Mouse (Mus musculus) heart, postnatal 36 days (tissue): ENCODE data around the gene Gm27029. TPM values are rescaled to one million over a fixed set of nuclear protein-coding genes. Genes with fewer than 3 reads are reported as not detected.
"Not testable (repeated sequence)": the region's sequence is repeated elsewhere in the genome, so short reads cannot be mapped to it uniquely, and the experiment has no call there.

Experiments used
- DNase-seq, 2 experiments: peaks; one replicate each; pipeline ENCODE4 v3.0.0; 2021 to 2022
- intact Hi-C: fragments of 180-260 bp; cut with DNase I; formaldehyde crosslinking; loops from one replicate; pipeline ENCODE4 v1.15.1; 2025
- total RNA-seq, 2 experiments: library from RNA; stranded (reverse); gene quantifications; 2 replicates each; pipeline ENCODE4 v1.2.3; 2021

Gm27029 gene
- total RNA-seq, 2 experiments from 2014 or later, result 8.0 to 10.3 TPM

DNA sequence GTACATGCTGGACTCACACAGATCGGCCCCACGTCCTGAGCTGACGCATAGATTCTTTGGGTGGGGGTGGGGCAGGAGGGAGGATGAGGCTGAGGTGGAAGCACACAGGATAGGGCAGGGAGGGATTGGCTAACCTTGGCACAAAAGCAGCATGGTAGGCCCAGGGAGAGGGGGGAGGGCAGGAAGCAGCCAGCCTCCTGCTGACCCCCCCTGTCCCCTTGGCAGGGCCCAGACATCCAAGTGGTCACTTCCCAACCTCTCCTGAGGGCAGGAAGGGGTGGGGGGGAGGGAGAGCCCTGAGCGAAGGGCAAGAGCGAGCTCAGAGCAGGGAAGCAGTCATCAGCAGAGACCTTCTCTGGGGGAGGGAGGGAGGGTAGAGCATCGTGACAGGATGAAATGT is 35.1 kb upstream of the Gm27029 start:
- DNase-seq, result no peak
- intact Hi-C loops, result no loop called here

DNA sequence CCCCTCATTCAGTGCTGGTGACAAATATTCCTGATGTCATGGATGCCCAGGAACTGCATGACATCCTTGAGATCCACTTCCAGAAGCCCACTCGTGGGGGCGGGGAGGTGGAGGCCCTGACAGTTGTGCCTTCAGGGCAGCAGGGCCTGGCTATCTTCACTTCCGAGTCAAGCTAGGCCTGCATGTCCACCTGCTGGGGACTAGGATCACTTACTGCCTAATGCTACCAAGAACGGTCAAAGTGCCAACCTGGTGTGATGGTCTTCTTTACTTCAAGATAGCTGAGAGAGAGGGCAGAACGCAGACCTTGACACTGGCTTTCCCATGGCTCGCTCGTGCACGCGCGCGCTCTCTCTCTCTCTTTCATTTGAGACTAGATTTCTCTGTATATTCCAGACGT is 33.6 kb upstream of the Gm27029 start:
- intact Hi-C loops, result no loop called here

DNA sequence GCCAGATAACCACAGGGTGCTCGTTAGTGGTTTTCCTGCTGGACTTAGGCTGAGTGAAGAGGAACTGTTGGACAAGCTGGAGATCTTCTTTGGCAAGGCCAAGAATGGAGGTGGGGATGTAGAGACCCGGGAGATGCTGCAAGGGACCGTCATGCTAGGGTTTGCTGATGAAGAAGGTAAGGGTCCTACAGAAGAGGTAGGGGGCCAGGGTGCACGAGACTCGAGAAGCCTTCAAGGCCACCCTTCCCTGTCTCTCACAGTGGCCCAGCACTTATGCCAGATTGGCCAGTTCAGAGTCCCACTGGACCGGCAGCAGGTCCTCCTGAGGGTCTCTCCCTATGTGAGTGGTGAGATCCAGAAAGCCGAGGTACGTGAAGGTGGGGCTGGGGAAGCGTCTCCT is 33.0 kb upstream of the Gm27029 start:
- intact Hi-C loops, result no loop called here
- no peak for DNase-seq

More for the DNA sequence above, 33.6 kb upstream of the Gm27029 start:
- no peak for DNase-seq

DNA sequence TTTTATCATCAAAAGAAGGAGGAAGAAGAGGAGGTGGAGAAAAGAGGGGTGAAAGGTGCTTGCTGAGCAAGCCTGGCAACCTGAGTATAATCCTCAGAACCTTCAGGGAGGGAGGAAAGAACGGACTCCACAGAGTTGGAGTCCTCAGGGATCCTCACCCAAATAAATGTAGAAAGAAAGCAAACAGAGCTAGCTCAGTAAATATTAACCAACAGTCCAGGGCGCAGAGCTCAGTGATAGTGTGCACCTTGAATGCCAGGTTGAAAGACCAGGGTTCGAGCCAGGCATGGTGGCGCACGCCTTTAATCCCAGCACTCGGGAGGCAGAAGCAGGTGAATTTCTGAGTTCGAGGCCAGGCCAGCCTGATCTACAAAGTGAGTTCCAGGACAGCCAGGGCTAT is 31.0 kb upstream of the Gm27029 start:
- intact Hi-C loops, result no loop called here

DNA sequence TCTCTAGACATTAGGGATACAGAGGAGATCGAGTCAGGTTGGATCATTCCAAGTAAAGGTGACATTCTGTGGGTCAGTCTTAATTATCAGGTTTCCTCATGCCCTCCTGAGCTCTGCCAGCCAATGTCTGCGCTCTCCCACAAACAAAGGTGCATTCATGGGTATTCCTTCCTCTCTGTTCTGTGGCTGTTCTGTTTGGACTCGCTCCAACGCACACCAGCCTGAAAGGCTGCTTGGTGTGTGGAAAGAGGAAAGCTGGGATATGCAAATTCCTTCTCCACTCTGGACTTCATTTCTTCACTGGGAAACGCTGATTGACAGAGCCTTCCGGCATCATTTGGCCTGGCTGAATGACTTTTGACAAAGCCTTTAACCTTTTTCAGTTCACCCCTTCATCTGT is 30.1 kb upstream of the Gm27029 start:
- no peak for DNase-seq
- intact Hi-C loops, result no loop called here

More for the DNA sequence above, 31.0 kb upstream of the Gm27029 start:
- no peak for DNase-seq

DNA sequence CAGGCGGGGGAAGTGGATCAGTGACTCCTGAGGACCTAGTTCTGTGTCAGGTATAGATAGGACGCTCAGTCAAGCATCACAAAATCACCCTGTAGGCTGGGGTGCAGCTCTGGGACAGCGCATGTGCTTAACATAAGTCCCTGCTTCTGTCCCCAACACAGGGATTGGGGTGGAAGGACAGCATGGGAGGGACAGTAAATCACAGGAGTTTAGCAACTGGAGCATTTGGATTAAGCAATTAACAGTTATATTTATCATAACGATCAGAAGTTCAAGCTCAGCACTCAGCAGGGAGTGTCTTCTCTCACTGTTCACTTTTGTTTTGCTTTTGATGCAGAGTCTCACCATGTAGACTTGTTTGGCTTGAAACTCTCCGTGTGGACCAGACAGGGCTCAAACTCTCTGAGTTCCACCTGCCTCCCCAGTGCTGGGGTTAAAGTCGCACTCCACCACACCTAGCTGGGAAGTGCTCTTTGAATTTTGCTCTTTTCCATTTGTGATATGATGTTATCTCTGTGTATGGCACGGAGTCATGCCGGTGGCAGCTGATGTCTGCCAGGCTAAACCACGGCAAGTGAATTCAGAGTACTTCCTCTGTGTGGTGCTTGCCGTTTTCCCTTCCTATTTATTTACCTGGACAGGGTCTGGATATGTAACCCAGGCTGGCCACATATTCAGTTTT is 27.6 kb upstream of the Gm27029 start:
- intact Hi-C loops, result no loop called here
- DNase-seq, result no peak

DNA sequence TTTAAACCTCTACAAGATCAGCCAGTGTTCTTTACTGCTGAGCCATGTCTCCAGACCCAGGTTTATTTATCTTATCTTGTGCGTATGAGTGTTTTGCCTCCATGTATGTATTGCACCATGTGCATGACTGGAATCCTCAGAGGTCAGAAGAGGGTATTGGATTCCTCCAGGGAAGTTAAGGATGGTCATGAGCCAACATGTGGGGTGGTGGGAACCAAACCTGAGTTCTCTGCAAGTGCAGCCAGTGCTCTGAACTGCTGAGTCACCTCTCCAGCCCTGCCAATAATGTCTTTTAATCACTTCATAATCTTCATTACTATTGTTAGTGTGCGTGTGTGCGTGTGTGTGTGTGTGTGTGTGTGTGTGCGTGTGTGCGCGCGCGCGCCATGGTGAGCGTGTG is 26.9 kb upstream of the Gm27029 start:
- intact Hi-C loops, result no loop called here
- no peak for DNase-seq

DNA sequence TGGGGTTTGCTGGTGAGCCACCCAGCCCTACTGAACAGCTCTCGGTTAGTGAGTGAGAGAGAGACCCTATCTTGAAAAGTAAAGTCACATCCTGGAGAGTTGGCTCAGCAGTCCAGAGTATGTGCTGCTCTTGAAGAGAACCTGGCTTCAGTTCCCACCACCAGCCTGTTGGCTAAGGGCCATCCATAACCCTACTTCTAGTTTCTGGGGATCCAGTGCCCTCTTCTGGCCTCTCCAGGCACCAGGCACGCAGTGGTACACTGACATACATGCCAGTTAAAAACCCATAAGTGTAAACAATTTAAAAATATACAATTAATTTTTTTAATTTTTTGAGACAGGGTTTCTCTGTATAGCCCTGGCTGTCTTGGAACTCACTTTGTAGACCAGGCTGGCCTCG is 25.8 kb upstream of the Gm27029 start:
- DNase-seq, result no peak
- intact Hi-C loops, result no loop called here

DNA sequence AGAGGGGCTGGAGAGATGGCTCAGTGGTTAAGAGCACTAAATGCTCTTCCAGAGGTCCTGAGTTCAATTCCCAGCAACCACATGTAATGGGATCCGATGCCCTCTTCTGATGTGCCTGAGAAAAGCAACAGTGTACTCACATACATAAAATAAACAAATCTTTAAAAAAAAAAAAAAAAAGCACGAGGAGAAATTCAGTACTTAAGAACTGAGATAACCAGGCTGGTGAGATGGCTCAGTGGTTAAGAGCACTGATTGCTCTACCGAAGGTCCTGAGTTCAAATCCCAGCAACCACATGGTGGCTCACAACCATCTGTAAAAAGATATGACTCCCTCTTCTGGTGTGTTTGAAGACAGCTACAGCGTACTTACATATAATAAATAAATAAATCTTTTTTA is 25.0 kb upstream of the Gm27029 start:
- intact Hi-C loops, DNase-seq: not testable (repeated sequence)

DNA sequence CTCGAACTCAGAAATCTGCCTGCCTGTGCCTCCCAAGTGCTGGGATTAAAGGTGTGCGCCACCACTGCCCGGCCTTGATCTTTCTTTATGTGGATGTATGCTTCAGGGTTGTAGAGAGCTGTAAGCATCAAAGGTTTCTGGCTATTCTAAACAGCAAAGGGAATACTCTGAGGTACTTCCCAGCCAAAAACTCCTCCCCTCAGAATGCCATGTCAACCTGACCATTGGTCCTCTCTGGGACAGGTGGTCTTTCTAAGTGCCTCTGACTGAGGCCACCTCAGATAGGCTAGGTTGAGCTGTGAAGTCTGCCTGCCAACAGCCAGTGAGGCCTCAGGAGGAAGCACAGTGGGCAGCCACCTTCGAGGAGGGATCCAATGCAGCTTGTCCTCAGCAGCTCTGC is 24.3 kb upstream of the Gm27029 start:
- DNase-seq, result no peak
- intact Hi-C loops, result no loop called here

DNA sequence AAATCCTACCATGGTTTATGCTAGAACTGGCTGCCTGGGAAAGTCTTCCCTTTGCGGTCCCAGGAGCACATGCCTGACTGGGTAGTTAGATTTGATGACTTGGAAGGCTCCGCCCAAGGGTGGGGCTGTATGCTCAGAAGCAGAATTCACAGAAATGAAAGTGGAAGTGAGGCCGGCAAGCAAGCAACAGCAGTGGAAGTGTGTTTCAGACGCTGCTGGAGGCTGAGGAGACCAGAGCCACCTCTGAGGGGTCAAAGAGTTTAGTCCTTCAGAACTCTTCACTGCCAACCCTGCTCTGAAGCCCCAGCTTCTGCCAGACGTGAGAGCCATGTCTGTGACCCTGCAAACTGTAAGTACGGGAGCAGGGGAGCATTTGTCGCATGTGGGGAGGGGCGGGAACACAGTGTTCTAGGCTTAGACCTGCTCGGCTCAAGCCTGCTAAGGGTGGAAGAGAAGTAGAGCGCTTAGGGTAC is 23.7 kb upstream of the Gm27029 start, which contains the start of gene Ifi35:
Ifi35 (plus strand) TSS at position 134 of the 473 bp plus-strand sequence.
- DNase-seq, result peak; percentile 80
- intact Hi-C loops, result no loop called here

DNA sequence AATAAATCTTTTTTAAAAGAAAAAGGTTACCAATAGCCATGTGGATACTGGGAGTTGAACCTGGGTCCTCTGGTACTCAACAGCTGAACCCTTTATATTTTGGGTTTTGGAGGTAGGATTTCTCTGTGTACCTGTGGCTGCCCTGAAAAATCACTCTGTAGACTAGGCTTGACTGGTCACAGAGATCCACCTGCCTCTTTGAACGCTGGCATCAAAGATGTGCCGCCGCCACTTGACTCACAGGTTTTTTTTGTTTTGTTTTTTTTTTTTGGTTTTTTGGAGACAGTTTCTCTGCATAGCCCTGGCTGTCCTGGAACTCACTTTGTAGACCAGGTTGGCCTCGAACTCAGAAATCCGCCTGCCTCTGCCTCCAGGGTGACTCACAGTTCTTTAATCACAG is 23.2 kb upstream of the Gm27029 start:
- intact Hi-C loops, result no loop called here

DNA sequence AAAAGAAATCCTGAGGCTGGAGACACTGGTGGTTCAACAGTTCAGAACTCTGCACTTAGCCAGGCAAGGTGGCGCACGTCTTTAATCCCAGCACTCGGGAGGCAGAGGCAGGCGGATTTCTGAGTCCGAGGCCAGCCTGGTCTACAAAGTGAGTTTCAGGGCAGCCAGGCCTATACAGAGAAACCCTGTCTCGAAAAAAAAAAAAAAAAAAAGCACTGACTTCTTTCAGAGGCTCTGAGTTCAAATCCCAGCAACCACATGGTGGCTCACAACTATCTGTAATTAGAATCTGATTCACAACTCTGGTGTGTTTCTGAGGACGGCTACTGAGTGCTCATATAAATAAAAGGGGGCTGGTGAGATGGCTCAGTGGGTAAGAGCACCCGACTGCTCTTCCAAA is 22.3 kb upstream of the Gm27029 start:
- DNase-seq, intact Hi-C loops: not testable (repeated sequence)

More for the DNA sequence above, 23.2 kb upstream of the Gm27029 start:
- DNase-seq, result no peak

DNA sequence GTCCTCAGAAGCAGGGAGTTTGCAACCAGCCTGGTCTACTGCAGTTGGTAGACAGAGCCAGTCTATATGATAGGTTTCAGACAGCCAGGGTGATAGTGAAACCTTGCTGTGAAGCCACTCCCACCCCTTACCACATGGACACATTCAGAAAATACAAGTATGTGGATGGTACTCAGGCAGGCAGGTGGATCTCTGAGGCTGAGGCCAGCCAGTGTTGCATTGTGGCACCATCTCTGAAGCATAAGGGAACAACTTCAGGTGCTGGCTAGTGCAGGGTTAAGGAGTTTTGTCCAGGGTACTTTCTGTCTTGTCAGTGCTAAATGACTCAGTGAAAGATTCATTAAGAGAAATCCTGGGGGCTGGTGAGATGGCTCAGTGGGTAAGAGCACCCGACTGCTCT is 21.7 kb upstream of the Gm27029 start:
- DNase-seq, result no peak
- intact Hi-C loops, result no loop called here

DNA sequence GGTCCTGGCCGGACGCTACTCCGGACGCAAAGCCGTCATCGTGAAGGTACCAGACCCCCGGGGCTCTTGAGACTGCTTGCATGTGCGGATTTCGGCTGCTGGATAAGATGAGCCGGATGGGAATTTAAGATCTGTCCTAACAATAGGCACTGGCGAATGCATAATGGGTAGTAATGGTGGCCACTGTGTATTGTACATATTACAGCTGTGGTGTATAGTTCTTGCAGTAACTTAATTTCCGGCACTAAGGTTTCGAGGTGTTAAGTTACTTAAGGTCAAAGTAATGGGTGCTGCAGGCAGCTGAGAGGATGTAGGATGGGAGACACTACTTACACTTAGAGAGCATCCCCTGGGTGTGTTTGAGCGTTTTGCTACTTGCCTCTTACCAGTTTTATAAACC is 18.2 kb upstream of the Gm27029 start:
- no peak for DNase-seq
- intact Hi-C loops, result loop anchor here (2.0 kb wide), 1 partner anchor 24 kb away; the partner anchor contains the start of gene Vat1

DNA sequence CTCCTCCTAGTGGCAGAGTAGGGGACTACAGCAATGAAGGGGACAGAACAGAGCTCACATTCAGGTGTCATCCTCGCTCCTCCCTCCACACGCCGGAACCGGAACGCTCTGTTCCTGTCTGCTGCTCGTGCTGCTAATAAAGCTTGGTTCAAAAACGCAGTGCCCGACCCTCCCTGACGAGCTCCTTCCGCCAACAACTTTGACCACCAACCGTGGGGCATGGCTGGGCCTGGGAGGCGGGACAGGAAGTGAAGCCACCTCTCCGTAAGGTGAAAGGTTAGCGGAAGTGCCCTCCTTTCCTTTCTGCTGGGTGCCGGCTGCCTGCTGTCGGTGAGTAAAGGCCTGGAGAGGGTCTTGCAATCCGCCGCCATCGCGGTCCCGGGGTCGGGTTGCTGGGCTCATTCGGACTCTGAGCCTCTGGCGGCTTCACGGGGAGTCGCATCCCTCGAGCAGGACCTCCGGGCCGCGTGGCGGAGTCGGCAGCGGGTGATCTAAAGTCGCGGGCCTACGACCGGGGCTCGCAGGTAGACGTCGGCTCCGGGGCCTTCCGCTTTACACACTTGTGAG is 17.6 kb upstream of the Gm27029 start, which contains the start of gene Rpl27:
Rpl27 (plus strand) TSS at position 172 of the 567 bp plus-strand sequence.
- intact Hi-C loops, result loop anchor here (2.0 kb wide), 1 partner anchor 25 kb away; the partner anchor contains the start of gene Vat1
- peak; percentile 92 for DNase-seq

DNA sequence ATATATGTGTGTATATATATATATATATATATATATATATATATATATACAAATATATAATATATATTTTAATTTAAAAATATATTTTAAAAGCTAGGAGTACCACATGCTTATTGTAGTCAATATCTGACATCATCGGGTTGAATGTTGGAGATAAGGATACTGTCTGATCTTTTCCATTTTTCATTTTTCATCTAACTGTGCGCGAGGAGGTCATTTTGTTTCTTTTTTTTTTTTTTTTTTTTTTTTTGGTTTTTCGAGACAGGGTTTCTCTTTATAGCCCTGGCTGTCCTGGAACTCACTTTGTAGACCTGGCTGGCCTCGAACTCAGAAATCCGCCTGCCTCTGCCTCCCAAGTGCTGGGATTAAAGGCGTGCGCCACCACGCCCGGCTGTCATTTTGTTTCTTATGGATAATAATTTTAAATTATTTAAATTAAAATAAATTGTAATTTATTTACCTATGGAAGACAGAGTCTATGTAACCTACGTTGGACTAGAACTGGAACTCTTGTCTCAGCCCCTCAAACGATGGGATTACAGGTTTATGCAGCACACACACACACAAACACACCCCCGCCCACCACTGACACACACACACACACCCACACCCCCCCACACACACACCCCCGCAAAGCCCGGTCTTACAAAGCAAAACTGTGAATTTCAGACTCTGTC is 17.0 kb upstream of the Gm27029 start:
- intact Hi-C loops, result loop anchor here (2.0 kb wide), 1 partner anchor 25 kb away; the partner anchor contains the start of gene Vat1
- not testable (repeated sequence) for DNase-seq

DNA sequence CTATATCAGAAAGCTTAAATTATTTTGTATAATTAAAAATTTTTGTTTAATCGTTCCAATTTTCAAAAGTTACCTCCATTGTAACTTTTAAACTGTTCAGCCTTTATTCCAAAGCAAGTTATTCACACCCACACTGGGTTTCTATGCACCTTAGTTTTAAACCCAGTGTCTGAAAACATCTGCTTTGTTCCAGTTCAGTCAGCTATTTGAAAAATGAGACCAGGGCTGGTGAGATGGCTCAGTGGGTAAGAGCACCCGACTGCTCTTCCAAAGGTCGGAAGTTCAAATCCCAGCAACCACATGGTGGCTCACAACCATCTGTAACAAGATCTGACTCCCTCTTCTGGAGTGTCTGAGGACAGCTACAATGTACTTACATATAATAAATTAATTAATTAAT is 13.4 kb upstream of the Gm27029 start:
- DNase-seq, intact Hi-C loops: not testable (repeated sequence)

DNA sequence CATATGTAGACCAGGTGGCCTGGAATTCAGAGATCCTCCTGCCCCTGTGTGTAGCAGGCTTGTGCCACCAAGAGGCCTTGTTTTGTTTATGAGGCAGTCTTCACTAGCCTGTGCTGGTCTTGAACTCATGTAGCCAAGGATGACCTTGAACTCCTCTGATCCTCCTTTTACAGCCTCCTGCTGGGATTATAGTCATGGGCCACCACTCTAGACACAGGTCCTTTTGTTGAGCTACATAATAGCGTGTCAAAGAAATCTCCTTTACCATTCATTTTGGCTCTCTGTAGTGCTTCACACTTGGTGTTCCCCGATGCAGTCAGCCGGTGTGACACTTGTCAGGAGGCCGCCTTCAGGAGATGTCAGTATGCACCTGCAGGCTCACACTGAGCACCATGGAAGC is 12.3 kb upstream of the Gm27029 start:
- no peak for DNase-seq
- intact Hi-C loops, result no loop called here

DNA sequence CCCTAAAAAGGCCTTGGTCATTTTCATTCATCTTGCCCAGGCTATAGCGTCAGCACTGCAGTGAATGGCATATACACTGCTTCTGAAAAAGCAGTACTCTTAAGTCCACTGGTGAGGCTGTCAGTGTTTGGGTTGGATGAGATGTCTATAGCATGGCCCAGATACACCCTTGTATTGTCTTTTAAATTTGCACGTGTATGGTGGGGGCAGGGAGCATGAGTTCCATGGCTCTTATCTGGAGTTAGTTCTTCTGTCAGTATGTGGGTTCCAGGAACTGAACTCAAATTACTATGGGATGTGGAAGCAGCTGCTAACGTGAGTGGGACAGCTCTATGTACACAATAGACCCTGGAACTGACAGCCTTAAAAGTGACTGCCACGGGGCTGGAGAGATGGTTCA is 11.2 kb upstream of the Gm27029 start:
- no peak for DNase-seq
- intact Hi-C loops, result no loop called here

DNA sequence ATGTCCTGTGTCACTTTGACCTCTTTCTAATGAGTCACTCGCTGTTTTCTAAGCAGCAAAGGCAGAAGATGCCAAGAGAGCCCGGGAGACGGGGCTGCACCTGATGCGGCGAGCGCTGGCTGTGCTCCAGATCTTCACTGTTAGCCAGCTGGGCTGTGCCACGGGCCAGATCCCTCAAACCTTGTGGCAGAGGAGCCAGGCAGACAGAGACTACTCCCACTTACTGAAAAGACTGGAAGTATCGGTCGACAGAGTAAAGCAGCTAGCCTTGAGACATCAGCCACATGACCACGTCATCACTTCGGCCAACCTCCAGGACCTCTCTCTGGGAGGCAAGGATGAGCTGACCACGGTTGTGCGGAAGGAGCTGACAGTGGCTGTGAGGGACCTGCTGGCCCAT is 8.8 kb upstream of the Gm27029 start:
- intact Hi-C loops, result no loop called here
- DNase-seq, result no peak

DNA sequence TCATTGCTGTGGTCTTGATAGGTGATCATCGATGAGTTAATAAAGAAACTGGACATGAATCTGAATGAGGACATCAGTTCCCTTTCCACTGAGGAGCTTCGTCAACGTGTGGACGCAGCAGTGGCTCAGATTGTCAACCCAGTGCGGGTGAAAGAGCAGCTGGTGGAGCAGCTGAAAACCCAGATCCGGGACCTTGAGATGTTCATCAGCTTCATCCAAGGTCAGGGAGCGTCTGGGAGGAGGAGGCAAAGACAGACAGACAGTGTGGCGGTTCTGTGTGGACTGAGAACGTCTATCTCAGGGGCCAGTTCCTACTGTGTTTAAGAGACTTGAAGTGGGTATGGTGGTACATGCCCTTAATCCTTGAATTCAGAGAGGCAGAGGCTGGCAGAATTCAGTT is 6.7 kb upstream of the Gm27029 start:
- DNase-seq, result no peak
- intact Hi-C loops, result no loop called here
